Mouse (Mus musculus) heart, embryonic 11.5 days (tissue): Measurements from ENCODE around the gene Cox16. TPM values are rescaled to one million over a fixed set of nuclear protein-coding genes. Genes with fewer than 3 reads are reported as not detected.
"Not testable (repeated sequence)": the region's sequence is repeated elsewhere in the genome, so short reads cannot be mapped to it uniquely, and the experiment has no call there.

ENCODE experiments used
- ATAC-seq: fragments of 200-750 bp; cut with Nextera tagmentation; replicated peaks from 2 replicates; pipeline ENCODE4 v1.8.0; 2017; ENCODE audit warnings: moderate library complexity; ENCODE audit not compliant: insufficient number of reproducible peaks, low FRiP score, low TSS enrichment
- H3K27ac ChIP-seq: fragments of 300-500 bp; sonication (generic); 2 replicates; pipeline ENCODE4 v1.5.1; 2014; ENCODE audit warnings: mild to moderate bottlenecking, low read depth, low read length
- H3K27me3 ChIP-seq: fragments of 300-500 bp; sonication (generic); 2 replicates; pipeline ENCODE4 v1.6.1; 2014; ENCODE audit warnings: mild to moderate bottlenecking, low read length, mixed read lengths; ENCODE audit not compliant: control insufficient read depth, insufficient read depth
- H3K36me3 ChIP-seq: fragments of 300-500 bp; sonication (generic); 2 replicates; pipeline ENCODE4 v1.6.1; 2014; ENCODE audit warnings: mild to moderate bottlenecking, low read length, moderate library complexity, mixed read lengths; ENCODE audit not compliant: control insufficient read depth, insufficient read depth
- H3K4me1 ChIP-seq: fragments of 300-500 bp; sonication (generic); 2 replicates; pipeline ENCODE4 v1.6.1; 2014; ENCODE audit warnings: low read length; ENCODE audit not compliant: control insufficient read depth, insufficient read depth
- H3K4me2 ChIP-seq: fragments of 300-500 bp; sonication (generic); 2 replicates; pipeline ENCODE4 v1.6.1; 2014; ENCODE audit warnings: mild to moderate bottlenecking, moderate library complexity
- H3K4me3 ChIP-seq: fragments of 300-500 bp; sonication (generic); 2 replicates; pipeline ENCODE4 v1.5.1; 2014; ENCODE audit warnings: low read depth, low read length
- H3K9ac ChIP-seq: fragments of 300-500 bp; sonication (generic); 2 replicates; pipeline ENCODE4 v1.6.1; 2014; ENCODE audit warnings: mild to moderate bottlenecking, low read depth, low read length, moderate library complexity
- H3K9me3 ChIP-seq: fragments of 300-500 bp; sonication (generic); replicated peaks from 2 replicates; pipeline ENCODE4 v1.6.1; 2016; ENCODE audit warnings: low read length; ENCODE audit not compliant: control insufficient read depth
- WGBS: fragments of 180-500 bp; shearing (Covaris S2); extraction: QIAGEN DNeasy Blood & Tissue Kit; methylation state at CpG from one replicate; pipeline ENCODE4 v1.1.7; 2014; ENCODE audit not compliant: insufficient replicate concordance; 5-methylcytosine and 5-hydroxymethylcytosine counted together
- polyA plus RNA-seq: library from polyadenylated mRNA; unstranded; fragments of >200 nt; fragmentation: Nextera tagmentation; extraction: Ambion mirVana; gene quantifications from 2 replicates; pipeline ENCODE4 v1.2.1, GENCODE M21; 2014

The Cox16 gene
- polyA plus RNA-seq = 93.4 and 109 TPM in 2 replicates

GRCm38 (mm10) chr12:81484727-81485191 is at the start of gene Cox16:
TSS of gene Cox16 (minus strand) at chr12:81485127.
- peak; percentile 93 for ATAC-seq
- no peaks in the 10 kb centered on the region for H3K36me3 ChIP-seq

GRCm38 (mm10) chr12:81533029-81533419 is 48.1 kb upstream of the Cox16 start:
- H3K27ac ChIP-seq = peak overlapping the region; percentile 62; the same call in 1 of the 2 replicates
- peak overlapping the region; percentile 66 for H3K4me3 ChIP-seq
- peak overlapping the region; percentile 66 for H3K4me2 ChIP-seq
- 40% methylated on average over 4 of the region's 4 CpGs for WGBS
- peaks cover 5% of the 10 kb centered on the region; the same call in 1 of the 2 replicates for H3K4me1 ChIP-seq
- H3K9me3 ChIP-seq = no peaks in the 10 kb centered on the region
- peak overlapping the region; percentile 76 for H3K9ac ChIP-seq
- no peaks in the 10 kb centered on the region for H3K36me3 ChIP-seq
- no peak for ATAC-seq
- no peaks in the 10 kb centered on the region for H3K27me3 ChIP-seq

More at GRCm38 (mm10) chr12:81484727-81485191, at the start of gene Cox16:
- H3K9ac ChIP-seq = peak within 1 kb of the TSS; percentile 72
- no peaks in the 10 kb centered on the region for H3K27me3 ChIP-seq
- H3K27ac ChIP-seq = peak within 1 kb of the TSS; percentile 88
- WGBS = 0% methylated on average over 31 of the region's 31 CpGs
- no peaks in the 10 kb centered on the region for H3K4me1 ChIP-seq
- H3K4me3 ChIP-seq = peak within 1 kb of the TSS; percentile 63
- H3K4me2 ChIP-seq = peak within 1 kb of the TSS; percentile 57
- no peaks in the 10 kb centered on the region for H3K9me3 ChIP-seq

- Histone ChIP-seq H3K9ac (peak within 1 kb of the TSS; percentile 76), H3K27ac (peak within 1 kb of the TSS; percentile 62), H3K4me2 (peak within 1 kb of the TSS; percentile 66), H3K9me3 (no peaks in the 10 kb centered on the region), H3K36me3 (no peaks in the 10 kb centered on the region), H3K27me3 (no peaks in the 10 kb centered on the region), H3K4me1 (peaks cover 5% of the 10 kb centered on the region; the same call in 1 of the 2 replicates), H3K4me3 (peak within 1 kb of the TSS; percentile 66)
- ATAC-seq = peak; percentile 75
- WGBS = under 1% methylated on average over 46 of the region's 46 CpGs
Observed at GRCm38 (mm10) chr12:81532316-81533028, 47.5 kb upstream of the Cox16 start, which contains the start of the genes Gm20498 and Synj2bp. TSS of gene Gm20498 (minus strand) at chr12:81532905. TSS of gene Synj2bp (minus strand) at chr12:81532911.

- not testable (repeated sequence) for H3K9ac ChIP-seq, H3K4me1 ChIP-seq, ATAC-seq, H3K27me3 ChIP-seq, H3K27ac ChIP-seq, H3K4me2 ChIP-seq, H3K9me3 ChIP-seq, H3K36me3 ChIP-seq, H3K4me3 ChIP-seq
- WGBS = 82% methylated on average over 5 of the region's 8 CpGs
Observed at GRCm38 (mm10) chr12:81530587-81530986, 45.7 kb upstream of the Cox16 start.

GRCm38 (mm10) chr12:81496906-81497305 is 12.0 kb upstream of the Cox16 start:
- H3K9ac ChIP-seq, H3K4me2 ChIP-seq, H3K27ac ChIP-seq, H3K27me3 ChIP-seq, H3K4me1 ChIP-seq, H3K4me3 ChIP-seq, H3K9me3 ChIP-seq, H3K36me3 ChIP-seq, ATAC-seq: not testable (repeated sequence)
- WGBS = 96% methylated on average over 9 of the region's 9 CpGs

GRCm38 (mm10) chr12:81490491-81490890 is 5.6 kb upstream of the Cox16 start:
- H3K27me3 ChIP-seq = no peaks in the 10 kb centered on the region
- H3K9ac ChIP-seq = no peak overlapping the region
- 94% methylated on average over 5 of the region's 5 CpGs for WGBS
- no peaks in the 10 kb centered on the region for H3K4me1 ChIP-seq
- no peaks in the 10 kb centered on the region for H3K36me3 ChIP-seq
- no peak overlapping the region for H3K27ac ChIP-seq
- ATAC-seq = no peak
- no peaks in the 10 kb centered on the region for H3K9me3 ChIP-seq
- no peak overlapping the region for H3K4me3 ChIP-seq
- H3K4me2 ChIP-seq = no peak overlapping the region

- 40% methylated on average over 6 of the region's 6 CpGs for WGBS
- no peak for ATAC-seq
- Histone ChIP-seq H3K27me3 (no peaks in the 10 kb centered on the region), H3K36me3 (no peaks in the 10 kb centered on the region), H3K9me3 (no peaks in the 10 kb centered on the region), H3K4me3 (peak overlapping the region; percentile 63), H3K4me1 (no peaks in the 10 kb centered on the region), H3K4me2 (peak overlapping the region; percentile 57), H3K9ac (no peak overlapping the region), H3K27ac (no peak overlapping the region; the same call in 1 of the 2 replicates)
Observed at GRCm38 (mm10) chr12:81485311-81485710, 384 bp upstream of the Cox16 start.

GRCm38 (mm10) chr12:81484212-81484611 is 715 bp downstream of the Cox16 start:
- Histone ChIP-seq H3K36me3 (no peaks in the 10 kb centered on the region), H3K9ac (peak overlapping the region; percentile 72)
- 2% methylated on average over 7 of the region's 7 CpGs for WGBS

More at GRCm38 (mm10) chr12:81484212-81484611, 715 bp downstream of the Cox16 start:
- Histone ChIP-seq H3K9me3 (no peaks in the 10 kb centered on the region), H3K27ac (peak overlapping the region; percentile 88), H3K4me2 (peak overlapping the region; percentile 57), H3K4me3 (peak overlapping the region; percentile 63), H3K27me3 (no peaks in the 10 kb centered on the region), H3K4me1 (no peaks in the 10 kb centered on the region)
- ATAC-seq = no peak
